Mouse (Mus musculus): Measurements from ENCODE around the gene Erc2. TPM values are rescaled to one million over a fixed set of nuclear protein-coding genes. Genes with fewer than 3 reads are reported as not detected.

Gene Erc2
- total and polyA plus RNA-seq, 3 experiments, result not detected

GRCm38 (mm10) chr14:27613766-27614165 is 8.5 kb upstream of the Erc2 start:
- H3K4me3 ChIP-seq (replicated peaks in 1 of 3; ENCODE audit: low read depth in 2 of 3, low read length in 2 of 3, poor library complexity in 1 of 3), result no peak overlapping the region
- peaks cover 3% of the 10 kb centered on the region for H3K9me3 ChIP-seq (replicated peaks; ENCODE audit: low read length)
- DNase-seq (ENCODE audit: extremely low read depth), result no peak
- H3K4me2 ChIP-seq (ENCODE audit: insufficient read depth, low read depth, poor library complexity, severe bottlenecking), result no peak overlapping the region
- H3K27me3 ChIP-seq (replicated peaks), result no peaks in the 10 kb centered on the region
- dilution Hi-C loops (cut with MboI; ENCODE audit: extremely low pct_ligation_motif_present, extremely low pct_unique_long_range_greater_than_20kb, low sequenced_read_pairs) (no loop called here), in situ Hi-C loops (cut with MboI; ENCODE audit: low pct_ligation_motif_present, low pct_unique_long_range_greater_than_20kb, low sequenced_read_pairs) (no loop called here)
- H3K4me1 ChIP-seq (ENCODE audit: control insufficient read depth in 1 of 2, insufficient read depth in 2 of 2), result no peaks in the 10 kb centered on the region
- no peak overlapping the region for H3K27ac ChIP-seq (ENCODE audit: insufficient read depth, low read depth)
- no peak overlapping the region for H3K9ac ChIP-seq (ENCODE audit: insufficient read depth, low read depth)
- no peak for TF ChIP-seq MEF2A (IDR thresholded peaks at IDR 0.05; ENCODE audit: borderline replicate concordance, low read depth, low read length)
- no peak for TF ChIP-seq BHLHE40 (IDR thresholded peaks at IDR 0.05; ENCODE audit: low read depth, low read length)
- no peak for TF ChIP-seq IRF4 (IDR thresholded peaks at IDR 0.05; ENCODE audit: low read depth, low read length)
- TF ChIP-seq POLR2A (IDR thresholded peaks at IDR 0.05; ENCODE audit: low read depth, low read length), result no peak
- H3K36me3 ChIP-seq (replicated peaks in 1 of 2; ENCODE audit: control insufficient read depth in 1 of 2, insufficient read depth in 1 of 2, low read length in 1 of 2), result no peaks in the 10 kb centered on the region
- no peaks in the 10 kb centered on the region for H3K79me2 ChIP-seq (replicated peaks; ENCODE audit: control insufficient read depth, extremely low read depth, insufficient read depth, poor library complexity, severe bottlenecking)

DNA sequence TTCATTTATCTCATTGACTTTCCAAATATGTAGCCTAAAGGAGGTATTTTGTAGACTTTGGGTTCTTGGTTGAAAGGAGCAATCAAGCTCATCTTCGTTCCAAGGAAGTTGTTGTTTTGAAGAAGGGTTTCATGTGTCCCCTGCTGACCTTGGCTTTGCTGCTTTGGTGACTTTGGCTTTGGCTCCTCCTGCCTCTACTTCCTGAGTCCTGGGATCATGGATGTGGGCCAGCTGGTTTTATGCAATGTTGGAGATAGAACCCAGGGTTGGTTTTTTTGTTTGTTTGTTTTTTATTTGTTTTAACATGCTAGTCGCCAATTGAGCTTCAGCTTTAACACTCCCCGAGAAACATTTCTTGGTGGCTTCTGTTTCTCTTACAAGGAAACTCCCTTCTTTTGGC is 4.9 kb upstream of the Erc2 start:
- H3K9ac ChIP-seq (ENCODE audit: insufficient read depth, low read depth), result no peak overlapping the region
- no peak for DNase-seq (ENCODE audit: extremely low read depth)
- no peak overlapping the region for H3K4me3 ChIP-seq (replicated peaks in 1 of 3; ENCODE audit: low read depth in 2 of 3, low read length in 2 of 3, poor library complexity in 1 of 3)
- no peaks in the 10 kb centered on the region for H3K79me2 ChIP-seq (replicated peaks; ENCODE audit: control insufficient read depth, extremely low read depth, insufficient read depth, poor library complexity, severe bottlenecking)
- H3K9me3 ChIP-seq (replicated peaks; ENCODE audit: low read length), result no peaks in the 10 kb centered on the region
- no peak for TF ChIP-seq HCFC1 (IDR thresholded peaks at IDR 0.05; ENCODE audit: low read depth, low read length)
- no peak for TF ChIP-seq ETS1 (conservative IDR thresholded peaks at IDR 0.05; ENCODE audit: low read depth, low read length)
- no peak for TF ChIP-seq MEF2A (IDR thresholded peaks at IDR 0.05; ENCODE audit: borderline replicate concordance, low read depth, low read length)
- TF ChIP-seq TCF12 (IDR thresholded peaks at IDR 0.05; ENCODE audit: low read depth, low read length), result no peak
- no peak for TF ChIP-seq JUN (IDR thresholded peaks at IDR 0.05; ENCODE audit: insufficient read depth, low read depth, low read length)
- no peaks in the 10 kb centered on the region for H3K27me3 ChIP-seq (replicated peaks)
- no peaks in the 10 kb centered on the region for H3K36me3 ChIP-seq (replicated peaks in 1 of 2; ENCODE audit: control insufficient read depth in 1 of 2, insufficient read depth in 1 of 2, low read length in 1 of 2)
- H3K4me2 ChIP-seq (ENCODE audit: insufficient read depth, low read depth, poor library complexity, severe bottlenecking), result no peak overlapping the region
- in situ Hi-C loops (cut with MboI; ENCODE audit: low pct_ligation_motif_present, low pct_unique_long_range_greater_than_20kb, low sequenced_read_pairs) (no loop called here), dilution Hi-C loops (cut with MboI; ENCODE audit: extremely low pct_ligation_motif_present, extremely low pct_unique_long_range_greater_than_20kb, low sequenced_read_pairs) (no loop called here)
- no peaks in the 10 kb centered on the region for H3K4me1 ChIP-seq (ENCODE audit: control insufficient read depth in 1 of 2, insufficient read depth in 2 of 2)
- H3K27ac ChIP-seq (ENCODE audit: insufficient read depth, low read depth), result no peak overlapping the region

GRCm38 (mm10) chr14:27621576-27621975 is 652 bp upstream of the Erc2 start:
- Histone ChIP-seq H3K27me3 (replicated peaks) (no peaks in the 10 kb centered on the region), H3K9ac (ENCODE audit: insufficient read depth, low read depth) (no peak overlapping the region), H3K27ac (ENCODE audit: insufficient read depth, low read depth) (no peak overlapping the region), H3K79me2 (replicated peaks; ENCODE audit: control insufficient read depth, extremely low read depth, insufficient read depth, poor library complexity, severe bottlenecking) (no peaks in the 10 kb centered on the region), H3K9me3 (replicated peaks; ENCODE audit: low read length) (no peaks in the 10 kb centered on the region), H3K4me2 (ENCODE audit: insufficient read depth, low read depth, poor library complexity, severe bottlenecking) (no peak overlapping the region), H3K4me1 (ENCODE audit: control insufficient read depth in 1 of 2, insufficient read depth in 2 of 2) (no peaks in the 10 kb centered on the region), H3K36me3 (replicated peaks in 1 of 2; ENCODE audit: control insufficient read depth in 1 of 2, insufficient read depth in 1 of 2, low read length in 1 of 2) (no peaks in the 10 kb centered on the region), H3K4me3 (replicated peaks in 1 of 3; ENCODE audit: low read depth in 2 of 3, low read length in 2 of 3, poor library complexity in 1 of 3) (no peak overlapping the region)
- dilution Hi-C loops (cut with MboI; ENCODE audit: extremely low pct_ligation_motif_present, extremely low pct_unique_long_range_greater_than_20kb, low sequenced_read_pairs) (no loop called here), in situ Hi-C loops (cut with MboI; ENCODE audit: low pct_ligation_motif_present, low pct_unique_long_range_greater_than_20kb, low sequenced_read_pairs) (no loop called here)
- no peak for DNase-seq (ENCODE audit: extremely low read depth)
- no peak for TF ChIP-seq MXI1 (IDR thresholded peaks at IDR 0.05; ENCODE audit: low read depth, low read length)
- TF ChIP-seq UBTF (IDR thresholded peaks at IDR 0.05; ENCODE audit: low read depth, low read length), result no peak
- no peak for TF ChIP-seq POLR2A (IDR thresholded peaks at IDR 0.05; ENCODE audit: low read depth, low read length)
- TF ChIP-seq MYC (IDR thresholded peaks at IDR 0.05; ENCODE audit: low read depth, low read length), result no peak
- TF ChIP-seq HCFC1 (IDR thresholded peaks at IDR 0.05; ENCODE audit: low read depth, low read length), result no peak
- TF ChIP-seq CHD1 (IDR thresholded peaks at IDR 0.05; ENCODE audit: low read depth, low read length), result no peak
- no peak for TF ChIP-seq RCOR1 (conservative IDR thresholded peaks at IDR 0.05; ENCODE audit: low read depth, low read length)
- no peak for TF ChIP-seq E2F4 (IDR thresholded peaks at IDR 0.05; ENCODE audit: insufficient replicate concordance, low read depth, low read length)

Data from CH12.LX (cell line).